Mouse (Mus musculus) lung, embryonic 14.5 days (tissue): ENCODE measurements around the gene Gm20388. TPM values are rescaled to one million over a fixed set of nuclear protein-coding genes. Genes with fewer than 3 reads are reported as not detected.

ENCODE experiments used
- ATAC-seq: fragments of 200-750 bp; cut with Nextera tagmentation; 2 replicates; pipeline ENCODE4 v1.8.0; 2017; ENCODE audit warnings: mild to moderate bottlenecking, moderate TSS enrichment, moderate library complexity; ENCODE audit not compliant: insufficient read depth
- DNase-seq: peaks from one replicate; pipeline ENCODE4 v3.0.0-alpha.2; 2015
- H3K27ac ChIP-seq: fragments of 300-500 bp; sonication (generic); 2 replicates; pipeline ENCODE4 v1.5.1; 2014; ENCODE audit warnings: low read depth, mild to moderate bottlenecking, moderate library complexity
- H3K27me3 ChIP-seq: fragments of 300-500 bp; sonication (generic); 2 replicates; pipeline ENCODE4 v1.6.1; 2014; ENCODE audit warnings: low read length, control low read depth; ENCODE audit not compliant: insufficient read depth
- H3K36me3 ChIP-seq: fragments of 300-500 bp; sonication (generic); 2 replicates; pipeline ENCODE4 v1.6.1; 2014; ENCODE audit warnings: control low read depth; ENCODE audit not compliant: insufficient read depth
- H3K4me1 ChIP-seq: fragments of 300-500 bp; sonication (generic); 2 replicates; pipeline ENCODE4 v1.6.1; 2014; ENCODE audit warnings: antibody characterized with exemption, control low read depth; ENCODE audit not compliant: insufficient read depth
- H3K4me2 ChIP-seq: fragments of 300-500 bp; sonication (generic); 2 replicates; pipeline ENCODE4 v1.6.1; 2014; ENCODE audit warnings: mild to moderate bottlenecking
- H3K4me3 ChIP-seq: fragments of 300-500 bp; sonication (generic); 2 replicates; pipeline ENCODE4 v1.5.1; 2014; ENCODE audit warnings: low read depth, low read length
- H3K9ac ChIP-seq: fragments of 300-500 bp; sonication (generic); 2 replicates; pipeline ENCODE4 v1.6.1; 2014
- H3K9me3 ChIP-seq: fragments of 300-500 bp; sonication (generic); 2 replicates; pipeline ENCODE4 v1.6.1; 2016; ENCODE audit warnings: low read depth, low read length, control low read depth
- CTCF ChIP-seq: IDR thresholded peaks from 2 replicates; pipeline ENCODE4 v1.5.1; 2016; ENCODE audit warnings: antibody characterized with exemption, low read depth
- WGBS: fragments of 180-500 bp; shearing (Covaris S2); extraction: QIAGEN DNeasy Blood & Tissue Kit; methylation state at CpG from one replicate; pipeline ENCODE4 v1.1.7; 2014; 5-methylcytosine and 5-hydroxymethylcytosine counted together
- polyA plus RNA-seq: library from polyadenylated mRNA; unstranded; fragments of >200 nt; fragmentation: Nextera tagmentation; extraction: Ambion mirVana; gene quantifications from 2 replicates; pipeline ENCODE4 v1.2.1, GENCODE M21; 2014

Gm20388 gene
- polyA plus RNA-seq, 1 experiment from 2014 or later, result not detected

GRCm38 (mm10) chr8:122593783-122594507 lies 2683.3 kb downstream of the Gm20388 start:
- TF ChIP-seq CTCF, result no peak
- no peak overlapping the region for H3K4me2 ChIP-seq
- DNase-seq (no peak), ATAC-seq (no peak)
- H3K9me3 ChIP-seq, result no peaks in the 10 kb centered on the region
- H3K4me1 ChIP-seq, result no peaks in the 10 kb centered on the region
- no peaks in the 10 kb centered on the region for H3K27me3 ChIP-seq
- H3K36me3 ChIP-seq, result 0 out of 2 replicates have a peak, but pooled peaks cover 3% of the 10 kb centered on the region
- no peak overlapping the region for H3K4me3 ChIP-seq
- H3K27ac ChIP-seq, result no peak overlapping the region
- 67% methylated on average over 19 of the region's 19 CpGs for WGBS
- H3K9ac ChIP-seq, result no peak overlapping the region

DNA sequence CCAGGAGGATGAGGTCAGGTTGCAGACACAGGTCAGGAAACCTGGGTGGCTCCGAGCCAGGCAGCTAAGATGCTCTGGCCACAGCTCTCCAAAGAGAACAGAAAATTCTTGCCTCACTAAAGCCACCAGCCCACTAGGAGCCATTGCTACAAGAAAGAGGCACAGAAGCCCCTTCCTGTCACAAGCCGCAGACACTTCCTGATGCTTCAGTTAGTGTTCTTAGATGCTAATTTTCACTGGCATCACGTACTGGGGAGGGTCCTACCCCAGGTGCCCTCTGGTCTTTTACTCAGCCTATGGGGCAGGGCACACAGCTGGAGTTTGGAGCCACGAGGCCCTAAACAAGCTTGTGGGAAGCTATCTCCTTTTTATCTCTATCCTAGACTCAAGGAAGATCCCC lies 2685.4 kb downstream of the Gm20388 start:
- Histone ChIP-seq H3K9ac (no peak overlapping the region), H3K27me3 (no peaks in the 10 kb centered on the region), H3K4me2 (no peak overlapping the region), H3K9me3 (no peaks in the 10 kb centered on the region), H3K36me3 (0 out of 2 replicates have a peak, but pooled peaks cover 3% of the 10 kb centered on the region), H3K4me1 (no peaks in the 10 kb centered on the region), H3K4me3 (no peak overlapping the region), H3K27ac (no peak overlapping the region)
- ATAC-seq (no peak), DNase-seq (no peak)
- no peak for TF ChIP-seq CTCF
- 38% methylated on average over 4 of the region's 4 CpGs for WGBS

DNA sequence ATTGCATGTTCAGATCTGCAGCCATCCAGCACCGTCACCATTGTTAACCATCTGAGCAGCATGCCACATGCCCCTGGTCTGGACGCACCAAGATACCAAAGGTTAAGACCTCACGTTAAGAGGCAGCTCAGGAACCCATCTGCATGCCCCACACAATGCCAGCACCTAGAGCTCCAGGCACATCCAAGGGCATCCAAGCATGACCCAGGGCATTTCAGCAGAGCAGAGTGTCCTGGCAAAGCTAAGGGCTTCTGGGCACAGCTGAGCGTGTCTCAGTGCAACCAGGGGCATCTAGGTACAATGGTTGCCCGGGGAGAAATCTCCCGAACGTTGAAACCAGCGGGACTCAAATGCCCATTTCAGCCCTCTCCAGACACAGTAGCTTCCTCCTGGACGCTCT lies 2690.0 kb downstream of the Gm20388 start:
- Histone ChIP-seq H3K4me2 (no peak overlapping the region), H3K9me3 (no peaks in the 10 kb centered on the region), H3K4me3 (no peak overlapping the region), H3K27me3 (no peaks in the 10 kb centered on the region), H3K27ac (no peak overlapping the region), H3K36me3 (0 out of 2 replicates have a peak, but pooled peaks cover 3% of the 10 kb centered on the region), H3K9ac (no peak overlapping the region), H3K4me1 (no peaks in the 10 kb centered on the region)
- DNase-seq (no peak), ATAC-seq (no peak)
- no peak for TF ChIP-seq CTCF
- WGBS, result 88% methylated on average over 9 of the region's 9 CpGs

- WGBS, result 48% methylated on average over 1 of the region's 1 CpGs
- Histone ChIP-seq H3K27me3 (no peaks in the 10 kb centered on the region), H3K27ac (no peak overlapping the region), H3K4me1 (no peaks in the 10 kb centered on the region), H3K4me3 (no peak overlapping the region), H3K4me2 (no peak overlapping the region), H3K9me3 (no peaks in the 10 kb centered on the region), H3K36me3 (no peaks in the 10 kb centered on the region), H3K9ac (no peak overlapping the region)
- no peak for DNase-seq
- ATAC-seq, result no peak
- TF ChIP-seq CTCF, result no peak
These were observed 2694.0 kb downstream of the Gm20388 start for GRCm38 (mm10) chr8:122604640-122605039.

- no peak overlapping the region for H3K4me2 ChIP-seq
- H3K36me3 ChIP-seq, result no peaks in the 10 kb centered on the region
- ATAC-seq (no peak), DNase-seq (no peak)
- H3K4me1 ChIP-seq, result no peaks in the 10 kb centered on the region
- H3K4me3 ChIP-seq, result no peak overlapping the region
- H3K27ac ChIP-seq, result no peak overlapping the region
- 71% methylated on average over 4 of the region's 4 CpGs for WGBS
- H3K9ac ChIP-seq, result no peak overlapping the region
- no peaks in the 10 kb centered on the region for H3K9me3 ChIP-seq
- H3K27me3 ChIP-seq, result no peaks in the 10 kb centered on the region
- no peak for TF ChIP-seq CTCF
These were observed 2694.7 kb downstream of the Gm20388 start for GRCm38 (mm10) chr8:122605367-122605766.

DNA sequence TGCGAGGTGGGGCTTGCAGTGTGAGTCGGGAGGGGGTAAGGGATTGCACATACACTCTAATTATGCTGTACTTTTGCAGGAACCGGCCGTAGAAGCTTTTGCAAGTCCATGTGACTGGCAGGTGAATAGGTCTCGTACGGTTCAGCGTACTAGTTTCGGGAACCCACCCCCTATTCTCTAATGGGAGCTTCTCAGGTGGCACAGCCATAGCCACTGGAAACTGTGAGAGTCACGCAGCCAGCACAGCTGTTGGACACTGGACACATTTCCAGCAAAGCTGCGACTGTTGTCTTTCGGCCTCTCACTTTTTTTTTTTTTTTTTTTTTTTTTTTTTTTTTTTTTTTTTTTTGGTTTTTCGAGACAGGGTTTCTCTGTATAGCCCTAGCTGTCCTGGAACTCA lies 2696.2 kb downstream of the Gm20388 start:
- no peak overlapping the region for H3K27ac ChIP-seq
- no peak for ATAC-seq
- 80% methylated on average over 11 of the region's 12 CpGs for WGBS

DNA sequence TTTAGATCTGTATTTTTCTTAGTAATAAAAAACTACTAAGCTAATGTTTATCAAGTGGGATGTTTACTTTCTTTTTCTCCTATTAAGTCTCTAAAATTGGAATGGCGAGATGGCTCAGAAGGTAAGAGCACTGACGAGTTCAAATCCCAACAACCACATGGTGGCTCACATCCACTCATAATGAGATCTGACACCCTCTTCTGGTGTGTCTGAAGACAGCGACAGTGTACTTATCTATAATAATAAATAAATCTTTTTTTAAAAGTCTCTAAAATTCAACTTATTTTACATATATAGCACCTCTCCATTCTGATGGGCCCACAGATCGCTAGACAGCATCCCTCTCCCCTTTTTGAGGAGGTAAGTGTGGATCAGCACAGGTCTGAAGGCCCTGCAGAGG lies 2699.6 kb downstream of the Gm20388 start:
- H3K4me3 ChIP-seq, result peak overlapping the region; percentile 71; the same call in 1 of the 2 replicates

More for the DNA sequence above, 2696.2 kb downstream of the Gm20388 start:
- no peak overlapping the region for H3K4me3 ChIP-seq
- no peaks in the 10 kb centered on the region for H3K27me3 ChIP-seq
- H3K9me3 ChIP-seq, result no peaks in the 10 kb centered on the region
- no peak overlapping the region for H3K4me2 ChIP-seq
- DNase-seq, result no peak
- H3K36me3 ChIP-seq, result no peaks in the 10 kb centered on the region
- no peak overlapping the region for H3K9ac ChIP-seq
- no peak for TF ChIP-seq CTCF
- H3K4me1 ChIP-seq, result peaks cover 3% of the 10 kb centered on the region; the same call in 1 of the 2 replicates

More for the DNA sequence above, 2699.6 kb downstream of the Gm20388 start:
- WGBS, result 50% methylated on average over 4 of the region's 4 CpGs
- Histone ChIP-seq H3K9me3 (no peaks in the 10 kb centered on the region), H3K4me2 (peak overlapping the region; percentile 85), H3K4me1 (peaks cover 8% of the 10 kb centered on the region; the same call in 1 of the 2 replicates), H3K27me3 (no peaks in the 10 kb centered on the region), H3K27ac (no peak overlapping the region), H3K36me3 (0 out of 2 replicates have a peak, but pooled peaks cover 5% of the 10 kb centered on the region), H3K9ac (no peak overlapping the region)
- DNase-seq, result no peak
- ATAC-seq, result no peak
- no peak for TF ChIP-seq CTCF
